Mouse (Mus musculus) MN1 (cell line): ENCODE data around the gene Sprn.
"Not testable (repeated sequence)": the region's sequence is repeated elsewhere in the genome, so short reads cannot be mapped to it uniquely, and the experiment has no call there.

ENCODE experiments used
- DNase-seq: peaks from one replicate; pipeline ENCODE4 v3.0.0-alpha.2; 2016; ENCODE audit warnings: low spot score

Sprn gene

GRCm38 (mm10) chr7:140144550-140144949 lies 10.1 kb downstream of the Sprn start:
- DNase-seq: no peak

- peak; percentile 86 for DNase-seq
Observed at GRCm38 (mm10) chr7:140141350-140141749, 13.3 kb downstream of the Sprn start.

GRCm38 (mm10) chr7:140138021-140138310 lies 16.7 kb downstream of the Sprn start:
- no peak for DNase-seq

DNA sequence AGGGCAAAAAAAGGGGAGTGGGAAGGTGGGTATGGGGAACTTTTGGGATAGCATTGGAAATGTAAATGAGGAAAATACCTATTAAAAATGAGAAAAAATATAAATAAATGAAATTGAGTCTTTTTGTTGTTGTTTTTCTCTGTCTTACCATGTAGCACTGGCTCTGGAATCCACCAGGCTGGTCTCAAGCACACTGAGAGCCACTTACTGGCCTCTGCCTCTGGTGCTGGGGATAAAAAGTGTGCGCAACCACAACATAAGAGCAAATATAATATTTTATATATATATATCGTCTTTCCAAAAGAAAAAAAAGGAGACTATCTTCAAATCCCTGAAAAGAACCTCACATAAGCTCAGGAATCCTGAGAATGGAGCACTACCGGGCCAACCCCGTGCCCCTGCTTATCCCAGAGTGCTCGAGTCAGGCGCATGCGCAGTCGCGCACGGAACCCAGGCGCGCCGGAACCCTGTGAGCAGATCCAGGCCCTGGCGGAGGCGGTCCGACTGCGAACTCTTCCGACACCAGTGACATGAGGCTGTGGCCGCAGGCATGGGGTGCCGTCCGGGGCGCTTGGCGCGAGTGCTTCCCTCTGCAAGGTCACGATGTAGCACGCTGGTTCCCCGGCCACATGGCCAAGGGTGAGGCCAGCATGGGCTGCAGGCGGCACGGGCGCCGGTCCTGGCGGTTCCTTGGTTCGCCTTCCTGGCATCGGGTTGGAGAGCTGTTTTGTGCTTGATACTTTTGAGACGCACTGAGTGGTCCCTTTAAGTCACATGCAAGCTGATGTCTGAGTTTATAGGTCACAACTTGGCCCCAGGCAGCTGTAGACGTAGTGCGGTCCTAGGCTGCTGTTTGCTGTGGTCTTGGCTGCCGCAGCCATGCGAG lies 17.3 kb downstream of the Sprn start, which contains the start of gene Mtg1:
TSS of gene Mtg1 (plus strand) at position 430 of the 886 bp plus-strand sequence.
- peak; percentile 95 for DNase-seq

- no peak for DNase-seq
Observed at GRCm38 (mm10) chr7:140135106-140135770, 19.4 kb downstream of the Sprn start.

DNA sequence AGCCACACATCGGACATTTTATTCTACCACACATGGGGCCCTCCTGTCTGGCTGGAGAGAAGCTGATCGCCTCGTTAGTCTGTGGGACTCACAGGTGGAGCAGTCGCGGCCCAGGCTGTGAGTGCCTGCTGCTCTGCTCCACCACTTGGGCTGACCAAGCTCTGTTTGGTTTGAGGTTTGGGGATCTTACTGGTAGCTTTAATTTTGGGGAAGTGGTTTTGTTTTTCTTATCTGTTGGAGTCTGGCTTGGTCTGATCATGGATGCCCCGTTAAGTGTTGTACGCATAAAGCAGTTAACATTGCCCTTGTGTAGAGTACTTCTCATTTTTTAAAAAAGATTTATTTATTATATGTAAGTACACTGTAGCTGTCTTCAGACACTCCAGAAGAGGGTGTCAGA lies 20.6 kb downstream of the Sprn start:
- not testable (repeated sequence) for DNase-seq

GRCm38 (mm10) chr7:140132184-140132583 lies 22.5 kb downstream of the Sprn start:
- not testable (repeated sequence) for DNase-seq

DNA sequence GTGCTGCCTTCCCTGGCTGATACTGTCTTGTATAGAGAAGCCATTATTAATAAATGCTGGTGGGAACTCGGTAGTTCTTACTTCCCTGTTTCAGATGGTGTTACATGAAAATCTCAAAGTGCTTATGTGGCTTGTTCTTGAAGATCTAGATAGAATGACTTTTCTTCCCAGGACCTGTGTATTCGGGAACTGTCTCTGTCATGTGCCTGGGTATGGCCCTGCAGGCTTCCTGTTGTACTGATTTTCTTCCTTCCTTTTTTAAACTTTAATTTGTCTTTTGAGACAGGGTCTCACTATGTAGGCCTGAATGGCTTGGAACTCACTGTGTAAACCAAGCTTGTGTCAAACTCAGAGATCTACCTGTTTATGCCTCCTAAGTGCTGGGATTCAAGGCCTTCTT lies 26.8 kb downstream of the Sprn start:
- no peak for DNase-seq

GRCm38 (mm10) chr7:140126934-140127333 lies 27.7 kb downstream of the Sprn start:
- DNase-seq: no peak

GRCm38 (mm10) chr7:140126022-140126350 lies 28.7 kb downstream of the Sprn start:
- DNase-seq: no peak

DNA sequence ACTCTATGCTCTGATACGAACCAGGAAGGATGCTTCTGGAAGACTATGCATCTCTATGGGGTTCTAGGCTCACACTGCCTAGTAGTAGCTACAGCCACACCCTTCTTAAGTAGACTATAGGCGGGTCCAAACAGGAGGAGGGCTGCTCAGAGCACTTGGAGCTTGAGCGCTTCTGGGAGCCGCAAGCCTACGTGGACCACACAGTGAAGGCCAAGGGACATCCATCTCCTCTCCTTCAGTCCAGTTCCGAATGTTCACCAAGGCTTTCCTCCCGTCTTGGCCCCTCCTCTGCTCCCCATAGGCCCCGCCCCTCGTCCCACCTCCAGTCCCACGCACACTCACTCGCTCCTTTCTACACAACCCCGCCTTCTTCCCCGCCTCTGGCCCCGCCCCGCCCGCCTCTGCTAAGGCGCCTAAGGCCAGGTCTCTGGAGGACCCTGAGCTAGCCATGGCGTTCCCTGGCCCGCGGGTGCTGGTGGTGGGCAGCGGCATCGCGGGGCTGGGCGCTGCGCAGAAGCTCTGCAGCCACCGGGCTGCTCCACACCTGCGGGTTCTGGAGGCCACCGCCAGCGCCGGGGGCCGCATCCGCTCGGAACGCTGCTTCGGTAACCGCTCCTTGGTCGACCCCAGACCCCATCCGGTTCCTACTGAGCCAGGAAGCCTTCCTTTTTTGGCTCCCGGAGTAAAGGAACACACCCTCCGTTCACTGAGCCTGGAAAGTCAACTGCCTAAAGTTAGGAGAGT lies 29.2 kb downstream of the Sprn start:
- peak; percentile 71 for DNase-seq

GRCm38 (mm10) chr7:140124382-140124781 lies 30.3 kb downstream of the Sprn start:
- no peak for DNase-seq

DNA sequence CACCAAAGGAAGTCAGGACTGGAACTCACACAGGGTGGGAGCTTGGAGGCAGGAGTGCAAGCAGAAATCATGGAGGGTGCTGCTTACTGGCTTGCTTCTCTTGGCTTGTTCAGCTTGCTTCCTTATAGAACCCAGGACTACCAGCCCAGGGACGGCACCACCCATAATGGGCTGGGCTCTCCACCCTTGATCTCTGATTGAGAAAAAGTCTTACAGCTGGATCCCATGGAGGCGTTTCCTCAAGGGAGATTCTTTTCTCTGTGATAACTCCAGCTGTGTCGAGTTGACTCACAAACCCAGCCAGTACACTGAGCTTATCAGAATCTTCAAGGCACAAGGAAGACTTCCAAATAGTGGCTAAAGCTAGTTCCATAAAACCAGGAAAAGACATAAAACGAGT lies 31.9 kb downstream of the Sprn start:
- DNase-seq: no peak

- DNase-seq: no peak
Observed at GRCm38 (mm10) chr7:140121338-140121910, 33.3 kb downstream of the Sprn start.

DNA sequence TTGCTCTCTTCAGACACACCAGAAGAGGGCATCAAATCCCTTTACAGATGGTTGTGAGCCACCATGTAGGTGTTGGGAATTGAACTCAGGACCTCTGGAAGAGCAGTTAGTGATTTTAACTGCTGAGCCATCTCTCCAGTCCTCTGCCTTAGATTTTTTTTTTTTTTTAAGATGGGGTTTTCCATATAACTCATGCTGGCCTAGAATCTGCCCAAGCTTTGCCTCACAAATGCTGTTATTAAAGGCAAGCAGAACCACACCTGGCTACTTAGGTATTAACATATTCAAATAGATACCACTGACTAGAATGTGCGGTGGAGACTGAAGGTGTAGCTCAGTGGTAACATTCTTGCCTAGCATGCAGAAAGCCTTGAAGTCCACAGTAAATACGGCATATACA lies 34.2 kb downstream of the Sprn start:
- DNase-seq: no peak

DNA sequence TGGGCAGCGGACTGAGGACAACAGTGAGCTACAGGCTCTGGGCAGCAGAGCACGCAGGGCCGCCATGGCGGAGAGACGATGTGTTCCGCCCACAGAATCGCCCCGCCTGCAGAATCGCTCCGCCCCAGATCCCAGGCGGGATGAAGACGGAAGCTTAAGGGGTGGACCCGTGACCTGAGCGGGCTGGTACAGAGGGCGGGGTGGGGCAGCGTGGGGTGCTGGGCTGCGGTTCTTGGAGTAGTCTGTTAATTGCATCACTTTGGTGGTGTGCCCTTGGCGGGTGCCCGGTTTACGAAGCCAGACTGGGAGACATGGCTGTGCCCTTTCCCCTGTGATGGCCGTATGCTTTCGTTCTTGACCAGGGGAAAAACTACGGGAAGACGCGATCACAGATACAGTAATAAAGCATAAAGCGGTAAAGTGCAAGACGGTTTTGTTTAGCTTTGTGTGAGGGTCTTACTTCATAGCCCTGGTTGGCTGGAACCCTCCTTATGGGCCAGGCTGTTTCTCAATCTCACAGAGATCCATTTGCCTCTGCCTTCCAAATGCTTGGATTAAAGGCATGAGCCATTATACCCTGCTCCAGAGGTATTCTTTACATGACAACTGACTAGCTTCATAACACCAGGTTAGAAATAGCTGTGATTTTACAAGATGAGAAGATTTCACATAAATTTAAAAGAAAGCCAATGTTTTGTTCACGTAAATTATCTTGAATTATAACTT lies 38.2 kb downstream of the Sprn start, which contains the start of gene Echs1:
TSS of gene Echs1 (minus strand) at position 148 of the 726 bp plus-strand sequence.
- DNase-seq: peak; percentile 93

DNA sequence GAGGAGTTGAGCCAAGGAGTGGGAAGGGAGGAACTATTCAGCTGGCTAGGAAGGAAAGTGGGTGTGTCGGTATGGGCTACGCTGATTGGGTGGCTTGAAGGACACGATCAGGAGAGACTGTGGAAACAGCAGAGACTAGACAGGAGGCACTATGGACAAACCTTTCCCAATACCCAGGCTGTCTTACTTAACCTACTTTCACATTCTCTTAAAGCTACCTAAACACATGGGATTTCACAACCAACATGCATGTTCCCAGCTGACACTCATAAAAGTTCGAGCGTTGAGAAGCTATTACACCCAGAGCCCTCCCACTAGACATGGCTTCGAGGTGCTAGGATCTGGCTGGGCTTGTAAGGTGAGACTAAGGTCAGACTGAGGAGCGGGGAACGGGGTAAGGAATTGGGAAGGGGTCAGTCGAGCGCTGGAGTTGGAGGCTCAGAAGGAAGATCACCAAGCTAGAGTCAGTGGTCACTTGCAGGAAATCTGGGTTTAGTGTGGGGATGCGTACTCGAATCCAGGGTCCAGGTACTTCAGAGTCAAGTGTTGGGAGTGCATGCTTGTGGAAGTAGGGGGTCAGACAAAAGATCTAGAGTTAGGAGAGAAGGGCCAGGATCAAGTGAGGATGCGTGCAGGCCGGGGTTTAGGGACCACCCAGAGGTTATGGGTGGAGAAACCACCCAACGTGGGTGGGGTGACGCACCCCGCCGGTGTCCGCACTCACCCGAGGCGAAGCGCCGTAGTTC lies 38.9 kb downstream of the Sprn start, which contains the start of gene Paox:
TSS of gene Paox (plus strand) at position 217 of the 746 bp plus-strand sequence.
- peak; percentile 75 for DNase-seq

- no peak for DNase-seq
Observed at GRCm38 (mm10) chr7:140111943-140112342, 42.7 kb downstream of the Sprn start.

- DNase-seq: no peak
Observed at GRCm38 (mm10) chr7:140104009-140104408, 50.7 kb downstream of the Sprn start.

DNA sequence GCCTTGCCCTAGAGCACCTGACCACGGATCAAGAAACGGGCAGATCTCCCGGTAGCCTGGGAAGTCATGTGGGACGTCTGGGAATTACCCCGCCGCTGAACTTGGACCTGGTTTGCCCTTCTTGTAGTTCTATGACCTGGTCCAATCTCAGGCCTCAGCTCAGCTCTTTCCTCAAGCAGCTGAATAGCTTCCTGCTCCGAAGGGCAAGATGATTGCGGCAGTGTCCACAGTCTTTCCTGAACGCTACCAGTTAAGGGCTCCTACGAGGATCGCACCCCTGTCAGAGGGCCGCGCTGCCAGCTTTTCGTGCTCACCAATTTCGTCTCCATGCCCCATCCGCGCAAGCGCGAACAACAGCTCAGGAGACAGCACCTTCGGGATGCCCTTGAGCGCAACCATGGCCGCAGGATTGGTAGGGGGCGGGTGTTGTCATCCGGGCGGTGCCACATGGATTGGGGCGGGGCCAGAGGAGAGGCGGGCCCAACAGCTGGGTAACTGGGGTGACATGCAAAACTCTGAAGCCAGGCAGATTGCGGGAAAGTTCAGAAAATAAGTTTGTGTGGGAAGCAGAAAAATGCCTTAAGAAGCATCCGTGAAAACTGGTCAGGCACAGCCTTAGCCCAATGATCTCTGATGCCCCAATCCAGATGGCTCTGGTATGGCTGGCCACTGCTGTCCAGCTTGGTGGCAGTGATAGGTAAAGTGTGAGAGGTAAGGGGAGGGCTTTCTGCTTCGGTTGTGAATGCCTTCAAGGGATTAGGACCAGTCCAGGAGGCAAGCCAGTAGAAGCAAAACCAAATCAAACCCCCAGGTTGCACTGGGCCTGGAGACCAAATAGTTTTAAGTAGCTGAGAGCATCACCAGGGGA lies 52.5 kb downstream of the Sprn start, which contains the start of gene Fuom:
TSS of gene Fuom (minus strand) at position 449 of the 868 bp plus-strand sequence.
- DNase-seq: peak; percentile 92
